In genomic region chr3:89486111-89486510, GRCm38 (mm10) we compare ENCODE assay signal across 18 mouse cellular contexts.
"Had no signal": no experiment of that assay in that cellular context is flagged by ENCODE, and none has a peak within 500 bp of the region (broad histone marks: within the 10 kb centered on the region; RNA-seq: fewer than 3 reads in every experiment).

No protein-coding gene starts in this region.

- H3K36me3 ChIP-seq: liver, embryonic 13.5 days; liver, embryonic 15.5 days; lung, embryonic 15.5 days; midbrain, embryonic 13.5 days; neural tube, embryonic 12.5 days had no signal

- H3K9ac ChIP-seq: liver, embryonic 13.5 days; liver, embryonic 15.5 days; liver, postnatal 0 days; lung, embryonic 15.5 days; midbrain, embryonic 13.5 days; neural tube, embryonic 12.5 days had no signal

- H3K4me2 ChIP-seq: liver, embryonic 13.5 days; liver, embryonic 15.5 days; midbrain, embryonic 13.5 days; neural tube, embryonic 12.5 days had no signal

- ATAC-seq: liver, postnatal 0 days; lung, postnatal 0 days; midbrain, embryonic 13.5 days; midbrain, embryonic 16.5 days had no signal

- H3K27ac ChIP-seq: liver, embryonic 13.5 days; liver, embryonic 15.5 days; lung, embryonic 15.5 days; macrophage; midbrain, embryonic 13.5 days; neural tube, embryonic 12.5 days had no signal

- H3K4me1 ChIP-seq: liver, embryonic 15.5 days; midbrain, embryonic 13.5 days; neural tube, embryonic 12.5 days had no signal

- DNase-seq: liver, embryonic 13.5 days; liver, postnatal 0 days; lung, adult 2 months; lung, postnatal 14 days; lung, postnatal 36 days; right cerebral cortex, postnatal 14 days; spleen, adult 18-20 months; thymus, adult 18-20 months; thymus, postnatal 14 days; thymus, postnatal 36 days had no signal

- H3K9me3 ChIP-seq: liver, embryonic 13.5 days; liver, embryonic 15.5 days; lung, embryonic 15.5 days; midbrain, embryonic 13.5 days; neural tube, embryonic 12.5 days had no signal

- H3K4me3 ChIP-seq: liver, embryonic 13.5 days; liver, embryonic 15.5 days; lung, embryonic 15.5 days; megakaryocyte, embryonic 14.5 days; midbrain, embryonic 13.5 days; neural tube, embryonic 12.5 days had no signal

- H3K27me3 ChIP-seq: neural tube, embryonic 12.5 days had no signal
